Mouse (Mus musculus) right cerebral cortex, postnatal 36 days (tissue): ENCODE data around the gene Dcst2.
A peak's percentile ranks its signal among the peaks of the same experiment; 100 is the strongest.

Source experiments
- DNase-seq, 2 experiments: peaks; one replicate each; pipeline ENCODE4 v3.0.0; 2022; ENCODE audit warnings: low spot score in 2 of 2, mixed read lengths in 1 of 2

The Dcst2 gene

DNA sequence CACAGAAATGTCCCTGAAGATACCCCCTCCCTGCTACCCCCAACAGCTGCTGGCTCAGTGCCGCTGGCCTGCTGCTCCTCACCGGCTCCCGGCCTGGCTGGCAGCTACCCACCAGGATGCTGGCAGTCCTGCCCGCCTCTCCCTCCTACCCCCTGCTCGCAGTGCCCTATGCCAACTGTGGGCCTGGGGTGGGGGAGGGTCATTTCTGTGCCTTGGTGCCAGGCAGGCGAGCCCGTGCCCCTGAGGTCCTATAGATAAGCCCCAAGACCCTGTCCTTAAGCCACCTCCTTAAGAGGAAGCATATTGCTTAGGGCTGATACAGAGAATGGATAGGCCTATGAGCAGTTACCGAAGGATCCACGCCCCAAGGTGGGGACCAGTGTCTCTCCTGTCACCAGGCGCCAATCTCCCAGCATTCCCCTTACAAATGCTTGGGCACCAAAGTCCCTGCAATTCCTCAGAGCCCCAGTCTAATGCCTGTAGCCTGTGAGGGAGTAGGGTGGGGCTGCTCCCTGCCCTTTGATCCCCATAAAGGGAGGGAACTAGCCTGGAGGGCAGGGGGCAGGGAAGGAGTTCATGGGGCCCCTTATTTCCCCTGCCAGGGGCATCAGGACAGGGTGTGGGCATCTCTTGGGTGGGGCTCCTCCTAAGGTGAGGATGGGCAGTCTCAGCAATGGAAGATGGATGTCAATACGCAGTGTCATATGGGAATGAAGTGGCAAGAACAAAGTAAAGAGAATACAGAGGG is 26.5 kb downstream of the Dcst2 start:
- no peak for DNase-seq

DNA sequence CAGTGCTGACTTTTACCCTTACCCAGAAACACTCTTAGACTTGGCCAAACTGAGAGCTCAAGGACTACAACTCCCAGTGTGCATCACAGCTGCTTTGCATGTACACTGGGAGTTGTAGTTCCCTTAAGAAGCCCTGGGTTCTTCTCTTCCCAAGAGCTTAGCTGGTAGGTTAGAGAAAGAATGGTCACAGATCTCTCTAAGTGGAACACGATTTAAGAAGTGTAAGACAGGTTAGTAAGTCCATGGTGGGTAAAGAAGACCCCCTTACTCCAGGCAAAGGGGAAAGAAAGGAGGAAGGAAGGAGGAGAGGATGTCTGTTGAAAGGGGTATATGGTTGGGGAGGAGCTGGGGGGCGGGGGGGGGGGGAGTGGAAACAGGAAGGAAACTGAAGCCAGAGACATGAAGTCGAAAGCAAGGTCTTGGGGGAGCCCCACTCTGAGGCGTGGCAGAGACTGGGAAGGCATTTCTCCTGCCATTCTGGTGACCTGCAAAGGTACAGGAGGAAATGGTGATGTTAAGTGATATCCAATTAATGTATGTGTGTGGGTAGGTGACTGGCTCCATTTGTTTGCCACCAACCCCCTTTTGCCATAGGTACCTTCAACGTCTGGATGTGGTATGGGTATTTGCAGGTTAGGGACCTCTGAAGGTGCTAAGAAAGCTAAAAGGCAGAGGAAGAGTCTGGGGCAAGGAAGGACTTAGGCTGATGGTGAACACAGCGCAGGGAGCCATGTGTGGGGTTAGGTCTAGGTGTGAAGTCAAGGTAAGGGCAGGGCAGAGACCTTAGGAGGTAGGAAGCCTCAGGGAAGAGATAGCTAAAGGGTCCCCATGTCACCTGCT is 27.3 kb downstream of the Dcst2 start:
- no peak for DNase-seq

DNA sequence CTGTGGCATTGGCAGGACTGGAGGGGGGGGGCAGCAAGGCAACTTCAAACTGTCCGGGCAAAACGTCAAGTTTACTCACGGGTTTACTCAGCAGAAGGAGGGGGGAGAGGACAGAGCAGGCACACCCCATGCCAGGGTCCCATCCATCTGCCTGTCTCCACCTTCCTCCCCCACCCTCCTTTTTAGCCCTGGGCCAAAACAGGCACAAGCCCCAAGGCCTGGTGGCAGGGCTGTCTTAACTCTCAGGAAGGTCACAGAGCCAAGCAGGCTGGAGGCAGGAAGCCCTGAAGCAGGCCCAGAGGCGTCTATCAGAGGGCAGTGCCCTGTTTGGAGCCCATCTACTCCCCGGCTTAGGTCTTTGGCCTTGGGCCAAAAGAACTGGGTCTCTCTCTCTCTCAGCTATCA is 28.3 kb downstream of the Dcst2 start:
- DNase-seq, result no peak

DNA sequence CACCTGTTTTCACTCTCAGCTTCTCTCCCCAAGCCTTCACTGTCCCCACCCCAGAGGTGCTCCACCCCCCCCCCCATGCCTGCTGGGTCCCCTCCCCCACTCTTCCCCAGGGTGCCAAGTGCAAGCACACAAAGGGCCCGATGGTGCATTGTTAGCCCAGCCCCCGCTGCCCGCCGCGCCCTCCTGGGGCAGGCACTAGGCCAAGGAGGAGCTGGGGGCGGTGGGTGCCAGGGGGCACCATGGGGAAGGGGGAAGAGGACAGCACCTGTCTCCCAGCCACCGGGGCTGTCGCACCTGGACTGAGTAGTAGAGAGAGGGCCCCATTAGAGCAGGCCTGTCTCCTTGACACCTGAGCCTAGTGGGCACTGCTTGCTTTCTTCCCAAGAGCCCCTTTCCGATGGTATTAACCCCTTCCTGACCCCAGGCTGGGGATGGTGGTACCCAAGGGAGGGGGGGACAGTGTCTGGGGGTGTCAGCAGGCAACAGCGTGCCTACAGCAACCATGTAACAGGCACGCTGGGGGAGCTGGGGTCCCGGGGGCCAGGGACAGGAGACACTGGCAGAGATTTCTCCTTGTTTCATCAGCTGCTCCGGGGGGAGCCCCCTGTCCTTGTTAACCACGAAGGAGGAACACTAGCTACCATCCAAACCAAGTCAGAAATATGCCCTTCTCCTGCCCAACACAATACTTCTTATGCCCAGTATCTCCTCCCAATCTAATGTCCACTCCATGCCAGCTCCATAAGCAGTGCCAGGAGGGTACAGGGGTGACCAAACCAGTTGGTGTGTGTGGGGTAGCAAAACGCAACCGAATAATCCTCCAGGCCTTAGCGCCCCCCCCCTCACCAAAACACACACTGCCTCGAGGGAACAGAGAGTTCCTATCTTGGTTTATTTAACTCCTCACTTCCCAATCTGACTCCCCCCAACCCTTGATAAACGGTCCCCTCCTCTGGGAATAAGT is 29.2 kb downstream of the Dcst2 start:
- DNase-seq, result no peak

DNA sequence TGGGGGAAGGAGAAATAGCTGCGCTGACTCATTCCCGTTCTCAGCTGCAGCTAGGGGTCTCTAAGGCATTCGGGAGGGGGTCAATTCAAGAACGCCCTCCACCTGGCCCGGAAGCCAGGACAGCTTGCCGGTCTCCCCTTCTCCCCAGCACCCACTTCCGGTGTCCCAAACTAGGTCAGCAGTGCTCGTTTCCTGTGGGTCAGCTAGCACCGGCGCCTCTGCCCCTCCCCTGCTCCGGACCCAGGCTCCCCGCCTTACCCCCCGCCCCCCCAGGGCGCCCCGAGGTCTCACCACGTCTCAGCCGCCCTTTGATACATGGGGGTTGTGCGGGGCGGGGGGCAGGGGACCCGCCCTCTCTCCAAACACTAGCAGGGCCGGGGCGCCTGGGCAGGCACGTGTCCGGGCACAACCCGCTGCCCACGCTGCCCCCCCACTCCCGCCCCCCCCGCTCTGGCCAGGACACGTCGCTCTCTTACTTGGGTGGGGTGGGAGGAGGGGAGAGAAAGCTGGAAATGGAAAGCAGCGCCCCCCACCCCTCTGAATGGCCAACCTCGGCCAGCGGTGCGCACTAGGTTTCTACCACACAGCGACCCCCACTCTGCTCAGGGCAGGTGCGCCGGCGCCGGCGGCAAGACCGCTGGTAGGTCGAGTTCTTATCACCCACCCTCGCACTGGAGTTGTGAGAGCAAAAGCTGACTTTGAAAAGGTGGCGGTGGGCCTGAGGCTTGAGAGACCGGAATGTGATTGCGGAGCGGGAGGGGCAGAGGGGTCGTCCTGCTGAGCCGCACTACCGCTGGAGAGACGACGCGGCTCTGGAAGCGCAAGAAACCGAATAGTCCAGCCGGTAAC is 30.1 kb downstream of the Dcst2 start:
- no peak for DNase-seq

DNA sequence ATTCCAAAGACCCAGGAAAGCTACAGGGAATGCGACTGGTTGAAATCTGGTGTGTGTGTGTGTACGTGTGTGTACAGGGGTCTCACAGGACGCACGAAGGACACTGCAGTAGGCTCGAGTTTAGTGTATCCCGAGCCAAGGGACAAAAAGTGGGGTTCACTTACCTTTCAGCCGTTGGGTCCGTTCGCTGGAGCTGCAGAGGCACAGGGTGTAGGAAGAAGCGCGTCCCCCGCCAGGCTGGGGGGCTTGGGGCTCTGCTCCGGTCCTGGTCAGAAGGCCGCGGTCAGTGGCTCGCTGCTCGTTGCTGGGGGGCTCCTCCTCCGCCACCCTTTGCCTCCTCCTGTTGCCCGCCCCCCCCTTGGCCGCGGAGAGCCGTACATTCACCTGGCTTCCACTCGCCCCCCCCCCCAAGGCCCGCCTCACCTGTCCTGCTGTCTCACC is 31.1 kb downstream of the Dcst2 start:
- no peak for DNase-seq

DNA sequence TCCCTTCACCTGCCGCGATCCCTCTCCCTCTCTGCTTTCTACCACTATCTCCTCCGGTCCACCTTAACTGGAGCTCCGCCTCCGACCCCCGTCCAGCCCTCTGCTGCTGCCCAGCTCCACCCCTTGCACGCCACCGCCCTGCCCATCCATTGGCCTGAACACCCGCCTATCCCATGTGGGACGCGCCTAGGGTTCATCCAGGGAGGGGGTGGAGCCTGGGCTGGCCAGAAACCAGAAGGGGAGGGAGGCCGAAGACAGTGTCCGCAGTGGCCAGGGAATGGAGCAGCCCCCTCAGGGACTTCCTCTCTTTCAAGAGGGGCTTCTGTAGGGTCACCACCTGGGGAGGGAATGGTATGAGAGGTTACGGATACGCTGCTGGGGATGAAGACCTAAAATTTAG is 31.8 kb downstream of the Dcst2 start:
- peak; percentile 92 to 96 for DNase-seq

DNA sequence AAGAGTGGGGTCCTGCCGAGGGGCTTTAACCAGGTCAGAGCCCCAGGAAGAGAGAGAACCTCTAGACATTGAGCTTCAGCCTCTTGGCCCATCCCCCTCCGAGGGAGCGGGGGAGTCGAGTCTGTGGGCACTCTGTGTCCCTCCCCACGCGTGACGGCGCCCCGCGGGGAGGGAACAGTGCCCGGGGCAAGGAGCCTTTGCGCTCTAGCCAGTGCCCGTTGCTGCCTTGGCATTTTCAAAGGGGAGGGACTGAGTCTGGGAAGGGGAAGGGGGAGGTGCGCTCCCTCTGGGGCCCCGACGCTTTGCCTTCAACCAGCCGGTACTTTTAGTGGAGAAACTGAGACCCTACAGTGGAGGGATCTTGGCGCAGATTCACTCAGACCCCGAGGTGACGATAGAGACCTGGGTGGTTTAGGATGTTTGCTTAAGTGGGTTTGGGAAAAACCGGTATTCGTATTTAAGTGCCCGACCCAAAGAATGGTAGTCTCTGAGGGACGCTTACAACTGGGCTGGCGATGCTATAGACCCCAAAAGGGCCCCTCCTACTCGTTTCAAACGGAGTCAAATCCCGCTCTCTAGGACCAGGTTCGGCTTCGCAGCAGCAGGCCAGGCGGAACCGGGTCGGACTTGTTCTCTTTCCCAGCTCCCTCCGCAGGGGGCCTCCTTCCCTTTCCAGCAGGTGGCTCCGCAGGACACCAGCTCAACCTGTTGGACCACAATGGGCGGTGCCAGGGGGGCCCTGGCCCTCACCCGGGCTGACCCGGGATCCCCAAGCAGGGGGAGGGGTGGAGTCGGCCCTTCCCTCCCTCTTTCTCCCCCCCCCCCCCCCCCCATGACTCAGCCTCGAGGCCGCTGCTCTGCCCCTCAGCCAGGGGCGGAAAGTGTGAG is 32.5 kb downstream of the Dcst2 start, which contains the start of gene Zbtb7b:
Gene Zbtb7b (minus strand): TSS at position 771 of the 888 bp plus-strand sequence.
- peak in 1 of 2 experiments; percentile 28 for DNase-seq

DNA sequence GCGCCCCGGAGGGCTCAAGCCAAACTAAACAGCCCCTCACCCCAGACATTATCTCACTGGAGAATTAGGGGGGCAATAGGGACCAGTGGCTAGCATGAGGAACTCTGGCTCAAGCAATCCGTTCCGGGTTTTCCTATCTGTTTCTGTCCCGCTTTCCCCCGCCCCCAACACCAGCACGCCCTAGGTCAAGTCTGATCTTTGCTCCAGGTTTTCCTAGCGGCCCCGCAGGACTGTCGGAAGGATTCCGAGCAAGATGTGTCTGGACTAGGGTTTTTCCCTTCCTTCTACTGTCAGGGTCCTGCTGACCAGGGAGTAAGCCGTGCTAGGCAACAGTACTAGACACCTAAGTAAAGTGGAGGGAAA is 33.1 kb downstream of the Dcst2 start:
- DNase-seq, result no peak

DNA sequence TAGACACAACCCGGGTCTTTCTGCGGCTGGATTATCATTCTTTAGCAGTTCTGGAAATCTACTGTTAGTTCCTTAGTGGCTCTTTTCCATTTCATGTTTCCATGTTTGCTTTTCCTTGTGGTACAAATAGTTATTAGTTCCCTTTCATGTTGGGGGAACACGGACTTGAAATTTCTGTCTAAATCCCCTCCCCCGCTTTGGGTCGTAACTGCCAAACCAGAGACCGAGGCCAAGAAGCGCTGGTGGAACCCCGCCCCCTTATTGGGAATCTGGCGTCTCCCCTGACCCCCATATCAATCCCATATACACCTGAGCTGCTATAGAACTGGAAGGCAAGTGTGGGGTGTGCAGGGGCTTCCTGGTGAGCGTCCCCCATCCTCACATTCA is 33.6 kb downstream of the Dcst2 start:
- no peak for DNase-seq

DNA sequence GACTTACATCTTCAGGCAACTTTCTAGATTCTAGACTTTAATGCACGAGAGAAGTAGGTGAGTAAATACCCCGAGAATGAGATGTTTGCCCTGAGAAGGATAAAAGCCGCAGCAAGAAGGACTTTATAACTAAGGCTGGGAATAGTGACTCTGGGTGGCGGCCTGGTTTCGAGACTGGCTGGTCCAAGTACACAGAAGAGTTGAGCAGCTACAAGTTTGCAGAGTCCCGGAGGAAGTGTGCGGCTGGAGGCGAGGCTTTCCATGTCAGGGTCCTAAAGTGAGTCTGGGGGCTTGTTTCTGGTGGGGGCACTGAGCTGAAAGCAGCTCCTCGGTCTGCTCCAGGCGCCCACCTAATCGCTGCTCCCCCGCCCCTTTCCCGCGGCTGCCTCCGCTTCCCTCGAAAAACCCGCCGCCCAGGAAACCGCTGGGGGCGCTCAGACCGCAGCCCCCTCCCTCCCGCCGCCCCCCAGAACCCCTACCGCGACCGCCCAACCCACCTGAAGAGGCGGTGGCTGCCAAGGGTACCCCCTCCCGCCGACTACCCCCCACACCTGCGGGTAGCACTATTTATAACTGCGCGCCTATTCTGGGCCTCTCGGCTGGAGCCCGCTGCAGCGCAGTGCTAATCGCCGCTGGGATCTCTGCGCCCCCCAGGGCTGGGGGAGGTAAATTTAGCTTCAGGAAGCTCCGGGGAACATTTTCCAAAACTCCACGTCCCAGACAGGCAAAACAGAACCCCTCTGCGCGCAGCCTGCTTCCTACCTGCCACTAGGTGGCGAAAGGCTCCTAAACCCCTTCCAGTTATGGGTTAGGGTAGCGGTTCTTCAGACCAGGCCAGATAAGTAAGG is 34.3 kb downstream of the Dcst2 start:
- no peak for DNase-seq

DNA sequence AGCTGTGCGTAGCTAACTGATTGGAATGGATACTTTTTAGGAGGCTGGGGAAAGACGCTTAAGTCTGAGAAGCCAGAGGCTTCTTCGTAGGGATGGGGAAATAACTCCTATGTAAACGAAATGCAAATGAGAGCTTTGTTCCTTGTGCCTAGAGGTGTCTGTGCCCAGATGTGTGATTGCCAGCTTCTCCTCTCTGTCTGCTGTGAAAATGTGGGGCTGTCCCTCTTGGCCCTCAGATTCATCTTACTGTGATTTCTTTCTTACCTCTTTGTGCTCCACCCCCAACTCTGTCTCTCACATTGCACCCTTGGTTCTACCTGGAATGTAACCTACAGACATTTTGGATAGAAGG is 34.9 kb downstream of the Dcst2 start:
- no peak for DNase-seq

DNA sequence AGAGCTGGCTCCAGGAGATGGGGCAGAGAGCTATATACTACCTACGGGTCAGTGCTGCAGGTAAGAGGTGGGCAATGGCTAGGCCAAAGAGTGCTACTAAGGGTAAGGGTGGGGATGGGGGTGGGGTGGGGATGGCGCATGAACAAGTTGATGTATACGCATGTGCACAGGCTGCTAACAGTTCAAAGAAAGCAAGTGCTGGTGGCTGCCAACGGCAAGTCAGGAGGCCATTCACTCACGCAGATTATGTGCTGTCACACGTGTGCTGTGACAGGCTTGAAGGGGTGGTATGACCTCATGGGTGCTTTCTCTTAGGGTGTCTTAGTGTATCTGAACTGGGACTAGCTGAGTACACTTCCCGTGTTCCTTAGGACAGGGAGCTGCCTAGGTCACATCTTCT is 39.6 kb downstream of the Dcst2 start:
- no peak for DNase-seq

DNA sequence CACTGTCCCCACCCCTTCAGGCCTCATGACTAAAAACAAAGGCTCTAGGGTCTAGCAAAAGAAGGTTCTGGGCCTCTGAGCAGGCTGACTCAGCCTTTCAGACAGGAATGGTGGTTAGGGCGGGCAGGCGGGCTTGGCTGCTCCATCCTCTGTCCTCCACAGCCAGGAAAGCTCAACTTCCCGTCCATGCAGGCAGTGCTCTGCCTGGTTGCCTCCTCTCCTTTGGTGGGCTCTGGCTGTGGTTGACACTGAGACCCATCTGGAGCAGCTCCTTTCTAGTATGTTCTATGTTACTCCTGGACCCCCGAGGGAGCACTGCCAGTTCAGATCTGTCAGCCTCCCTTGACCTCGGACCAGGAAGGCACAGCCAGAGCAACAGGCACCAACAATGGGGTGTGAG is 40.9 kb downstream of the Dcst2 start, which contains the start of gene Lenep:
Gene Lenep (minus strand): TSS at position 101 of the 400 bp plus-strand sequence.
- no peak for DNase-seq

DNA sequence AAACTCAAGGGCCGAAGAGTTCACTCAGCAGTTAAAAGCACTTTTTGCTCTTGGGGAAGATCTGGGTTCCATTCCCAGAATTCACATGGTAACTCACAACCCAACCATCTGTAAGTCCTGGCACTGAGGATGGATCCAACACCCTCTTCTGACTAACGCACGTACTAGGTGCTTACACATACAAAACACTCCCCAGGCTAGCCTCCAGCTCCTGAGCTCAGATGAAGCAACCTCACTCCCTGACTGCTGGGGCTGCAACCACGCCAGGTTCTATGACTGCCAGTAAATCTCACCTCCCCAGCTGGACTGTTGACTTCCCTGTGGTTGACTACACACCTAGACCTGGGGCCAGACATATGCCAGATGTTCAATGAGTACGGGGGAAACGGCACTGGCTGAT is 45.1 kb downstream of the Dcst2 start:
- DNase-seq, result no peak

DNA sequence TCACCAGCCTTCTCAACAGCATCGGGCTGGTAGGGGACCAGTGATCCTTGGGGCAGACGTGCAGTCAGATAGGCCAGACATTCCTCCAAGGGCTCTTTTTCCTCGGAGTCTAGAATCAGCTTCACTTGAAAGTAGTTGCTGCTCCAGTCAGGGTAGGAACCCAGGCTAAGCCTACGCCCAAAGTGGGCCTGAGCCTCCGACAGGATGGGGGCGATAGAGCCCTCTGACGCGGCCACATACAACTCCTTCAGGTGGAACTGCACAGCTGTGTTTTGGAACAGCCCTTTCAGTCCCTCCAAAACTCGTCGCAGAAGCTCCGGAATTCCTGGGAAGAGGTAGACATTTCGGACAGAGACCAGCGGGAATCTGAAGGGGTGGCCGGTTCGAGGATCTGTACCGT is 46.7 kb downstream of the Dcst2 start:
- no peak for DNase-seq

DNA sequence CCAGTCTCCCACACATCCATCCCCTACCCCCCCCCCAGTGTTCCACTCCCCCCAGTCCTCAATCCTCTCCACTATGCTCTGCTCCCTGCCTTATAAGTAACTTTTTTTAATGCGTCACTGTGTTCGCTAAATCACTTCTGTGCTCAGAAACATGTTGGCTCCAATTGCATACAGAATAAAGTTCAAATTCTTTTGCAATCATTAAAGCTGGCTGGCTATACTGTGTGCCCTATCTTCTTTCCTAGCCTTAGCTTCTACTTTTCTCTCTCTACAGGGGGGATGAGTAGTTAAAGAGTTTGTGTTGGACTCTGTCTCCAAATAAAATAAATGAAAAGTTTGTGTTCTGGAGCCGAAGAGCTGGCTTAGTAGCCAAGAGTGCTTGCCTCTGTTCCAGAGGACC is 47.9 kb downstream of the Dcst2 start:
- DNase-seq, result no peak

DNA sequence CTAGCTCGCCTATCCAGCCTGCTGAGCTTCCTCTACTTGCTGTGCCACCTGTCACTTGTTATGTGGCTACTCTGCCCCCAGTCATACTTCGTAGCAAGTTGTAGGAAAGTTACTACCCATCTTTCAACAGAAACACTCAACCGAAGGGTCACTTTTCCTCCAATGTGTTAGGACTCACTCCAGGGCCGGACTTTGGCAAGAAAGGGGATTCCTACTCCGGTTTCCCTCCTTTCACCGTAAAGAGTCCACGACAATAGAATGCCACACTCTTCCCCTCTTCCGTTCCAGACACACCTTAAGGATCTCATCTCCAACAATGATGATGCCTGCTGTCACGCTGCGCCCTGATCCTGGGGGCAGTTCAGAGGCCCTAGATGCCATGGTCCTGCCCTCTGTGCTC is 49.1 kb downstream of the Dcst2 start:
- DNase-seq, result no peak
